Mouse (Mus musculus): ENCODE results near the gene Ubl7. TPM values are rescaled to one million over a fixed set of nuclear protein-coding genes. Genes with fewer than 3 reads are reported as not detected.

The Ubl7 gene
- total and polyA plus RNA-seq, 3 experiments = 24.7 to 81.1 (median 37.3) TPM

DNA sequence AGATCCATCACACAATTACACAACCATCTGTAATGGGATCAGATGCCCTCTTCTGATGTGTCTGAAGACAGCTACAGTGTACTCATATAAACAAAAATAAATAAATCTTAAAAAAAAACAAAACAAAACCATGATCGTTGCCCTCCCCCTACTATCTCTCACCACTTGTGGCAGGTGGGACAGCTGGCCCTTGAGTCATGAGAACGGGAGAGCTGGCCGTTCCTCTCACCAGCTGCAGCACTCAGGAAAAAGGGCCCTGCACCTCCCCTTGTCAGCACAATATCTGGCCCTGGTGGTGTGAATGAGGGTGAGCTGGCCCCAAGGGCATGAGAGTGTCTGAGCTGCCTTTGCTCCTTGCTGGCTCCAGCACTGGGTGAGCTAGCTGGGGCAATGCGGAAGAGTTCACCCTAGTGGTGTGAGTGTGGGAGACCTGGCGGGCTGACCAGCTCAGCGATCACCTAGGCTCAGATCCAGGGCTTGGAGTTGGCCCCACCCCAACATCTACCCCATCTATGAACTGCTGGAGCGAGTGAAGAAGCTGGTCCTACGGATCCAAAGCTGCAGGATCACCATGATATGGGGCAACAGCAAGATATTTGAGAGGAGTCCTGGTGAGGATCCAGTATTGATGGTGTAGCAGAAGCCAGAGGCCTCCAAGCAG, 7.1 kb upstream of the Ubl7 start:
- H3K27me3 ChIP-seq (replicated peaks) = no peaks in the 10 kb centered on the region
- H3K9ac ChIP-seq (ENCODE audit: insufficient read depth, low read depth) = no peak overlapping the region
- DNase-seq (ENCODE audit: extremely low read depth) = no peak
- no peak overlapping the region for H3K4me3 ChIP-seq (replicated peaks in 1 of 3; ENCODE audit: low read depth in 2 of 3, low read length in 2 of 3, poor library complexity in 1 of 3)
- in situ Hi-C loops (cut with MboI; ENCODE audit: low pct_ligation_motif_present, low pct_unique_long_range_greater_than_20kb, low sequenced_read_pairs) = no loop called here
- no peaks in the 10 kb centered on the region for H3K79me2 ChIP-seq (replicated peaks; ENCODE audit: control insufficient read depth, extremely low read depth, insufficient read depth, poor library complexity, severe bottlenecking)
- dilution Hi-C loops (cut with MboI; ENCODE audit: extremely low pct_ligation_motif_present, extremely low pct_unique_long_range_greater_than_20kb, low sequenced_read_pairs) = no loop called here
- H3K4me1 ChIP-seq (ENCODE audit: control insufficient read depth in 1 of 2, insufficient read depth in 2 of 2) = peaks cover 18 to 49% of the 10 kb centered on the region in 2 experiments
- TF ChIP-seq NRF1 (IDR thresholded peaks at IDR 0.05; ENCODE audit: low read depth, low read length) (no peak), SMC3 (IDR thresholded peaks at IDR 0.05; ENCODE audit: low read depth, low read length) (no peak), TBP (conservative IDR thresholded peaks at IDR 0.05; ENCODE audit: low read depth, low read length) (no peak), USF1 (IDR thresholded peaks at IDR 0.05; ENCODE audit: low read depth, low read length) (no peak), KAT2A (IDR thresholded peaks at IDR 0.05; ENCODE audit: insufficient replicate concordance, low read length) (no peak), SIN3A (IDR thresholded peaks at IDR 0.05; ENCODE audit: low read length) (no peak), MAZ (IDR thresholded peaks at IDR 0.05; ENCODE audit: low read depth, low read length) (no peak), EP300 (IDR thresholded peaks at IDR 0.05; ENCODE audit: low read length) (no peak), GABPA (IDR thresholded peaks at IDR 0.05; ENCODE audit: insufficient replicate concordance, low read depth, low read length) (no peak), ZC3H11A (IDR thresholded peaks at IDR 0.05; ENCODE audit: low read depth, low read length) (no peak), MYC (IDR thresholded peaks at IDR 0.05; ENCODE audit: low read depth, low read length) (no peak), CHD2 (IDR thresholded peaks at IDR 0.05; ENCODE audit: low read length) (no peak), CTCF (conservative IDR thresholded peaks at IDR 0.05 in 1 of 2, IDR thresholded peaks at IDR 0.05 in 1 of 2; ENCODE audit: low read depth in 2 of 2, low read length in 2 of 2) (no peak), TCF12 (IDR thresholded peaks at IDR 0.05; ENCODE audit: low read depth, low read length) (no peak), POLR2AphosphoS2 (IDR thresholded peaks at IDR 0.05; ENCODE audit: low read depth, low read length) (no peak), USF2 (conservative IDR thresholded peaks at IDR 0.05; ENCODE audit: low read depth, low read length) (no peak), RAD21 (IDR thresholded peaks at IDR 0.05; ENCODE audit: low read depth, low read length) (no peak), BHLHE40 (IDR thresholded peaks at IDR 0.05; ENCODE audit: low read depth, low read length) (no peak)
- H3K9me3 ChIP-seq (replicated peaks; ENCODE audit: low read length) = no peaks in the 10 kb centered on the region
- H3K4me2 ChIP-seq (ENCODE audit: insufficient read depth, low read depth, poor library complexity, severe bottlenecking) = no peak overlapping the region
- no peak overlapping the region for H3K27ac ChIP-seq (ENCODE audit: insufficient read depth, low read depth)
- no peaks in the 10 kb centered on the region for H3K36me3 ChIP-seq (replicated peaks in 1 of 2; ENCODE audit: control insufficient read depth in 1 of 2, insufficient read depth in 1 of 2, low read length in 1 of 2)

DNA sequence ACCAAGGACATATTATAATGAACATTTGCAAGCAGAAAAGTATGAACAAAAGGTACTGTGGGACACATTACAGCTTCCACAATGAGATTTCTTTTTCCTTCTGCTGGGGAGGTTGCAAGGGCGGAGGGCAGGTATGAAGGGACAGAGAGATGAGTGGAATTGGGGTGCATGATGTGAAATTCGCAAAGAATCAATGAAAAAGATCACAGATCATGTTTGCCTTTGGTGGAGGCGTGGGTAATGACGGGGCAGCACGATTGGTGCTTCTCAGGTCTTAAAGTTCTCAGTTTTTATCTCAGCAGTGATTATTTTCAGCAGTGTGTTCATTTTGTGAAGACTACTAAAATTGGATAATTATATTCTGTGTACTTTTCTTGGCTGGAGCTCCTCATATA, 6.5 kb upstream of the Ubl7 start:
- peaks cover 18 to 44% of the 10 kb centered on the region in 2 experiments for H3K4me1 ChIP-seq (ENCODE audit: control insufficient read depth in 1 of 2, insufficient read depth in 2 of 2)
- no peaks in the 10 kb centered on the region for H3K79me2 ChIP-seq (replicated peaks; ENCODE audit: control insufficient read depth, extremely low read depth, insufficient read depth, poor library complexity, severe bottlenecking)
- H3K9ac ChIP-seq (ENCODE audit: insufficient read depth, low read depth) = no peak overlapping the region
- no peaks in the 10 kb centered on the region for H3K9me3 ChIP-seq (replicated peaks; ENCODE audit: low read length)
- H3K36me3 ChIP-seq (replicated peaks in 1 of 2; ENCODE audit: control insufficient read depth in 1 of 2, insufficient read depth in 1 of 2, low read length in 1 of 2) = no peaks in the 10 kb centered on the region
- H3K27me3 ChIP-seq (replicated peaks) = no peaks in the 10 kb centered on the region
- no peak overlapping the region for H3K4me3 ChIP-seq (replicated peaks in 1 of 3; ENCODE audit: low read depth in 2 of 3, low read length in 2 of 3, poor library complexity in 1 of 3)
- no peak for TF ChIP-seq TCF12 (IDR thresholded peaks at IDR 0.05; ENCODE audit: low read depth, low read length)
- no peak for TF ChIP-seq MEF2A (IDR thresholded peaks at IDR 0.05; ENCODE audit: borderline replicate concordance, low read depth, low read length)
- no peak for TF ChIP-seq ZKSCAN1 (IDR thresholded peaks at IDR 0.05; ENCODE audit: borderline replicate concordance, low read depth, low read length)
- TF ChIP-seq POLR2A (IDR thresholded peaks at IDR 0.05; ENCODE audit: low read depth, low read length) = no peak
- TF ChIP-seq HCFC1 (IDR thresholded peaks at IDR 0.05; ENCODE audit: low read depth, low read length) = no peak
- no peak for TF ChIP-seq NELFE (IDR thresholded peaks at IDR 0.05; ENCODE audit: low read depth, low read length)
- TF ChIP-seq RCOR1 (conservative IDR thresholded peaks at IDR 0.05; ENCODE audit: low read depth, low read length) = no peak
- in situ Hi-C loops (cut with MboI; ENCODE audit: low pct_ligation_motif_present, low pct_unique_long_range_greater_than_20kb, low sequenced_read_pairs) = no loop called here
- H3K27ac ChIP-seq (ENCODE audit: insufficient read depth, low read depth) = no peak overlapping the region
- H3K4me2 ChIP-seq (ENCODE audit: insufficient read depth, low read depth, poor library complexity, severe bottlenecking) = no peak overlapping the region
- no peak for DNase-seq (ENCODE audit: extremely low read depth)
- dilution Hi-C loops (cut with MboI; ENCODE audit: extremely low pct_ligation_motif_present, extremely low pct_unique_long_range_greater_than_20kb, low sequenced_read_pairs) = no loop called here
